Mouse (Mus musculus): ENCODE data around the gene Olfr1006. TPM values are rescaled to one million over a fixed set of nuclear protein-coding genes. Genes with fewer than 3 reads are reported as not detected.
"Not testable (repeated sequence)": the region's sequence is repeated elsewhere in the genome, so short reads cannot be mapped to it uniquely, and the experiment has no call there.

Gene Olfr1006
- not detected for polyA plus RNA-seq (2021)

GRCm38 (mm10) chr2:85678667-85679066 lies at the start of gene Olfr1006:
Gene Olfr1006, minus strand, starts transcription at chr2:85678767.
- DNase-seq (ENCODE audit: low read depth, low spot score) (no peak), ATAC-seq (no peak)
- ChIA-PET POLR2A (no interaction called here), CTCF (no interaction called here)
- TF ChIP-seq CTCF (IDR thresholded peaks at IDR 0.05) = no peak
- H3K27me3 ChIP-seq = no peaks in the 10 kb centered on the region
- in situ Hi-C loops (cut with MboI; ENCODE audit: low pct_unique_long_range_greater_than_20kb) = no loop called here

GRCm38 (mm10) chr2:85725793-85726192 lies 47.2 kb upstream of the Olfr1006 start:
- no peak for DNase-seq (ENCODE audit: low read depth, low spot score)

GRCm38 (mm10) chr2:85715119-85715518 lies 36.6 kb upstream of the Olfr1006 start, which contains the start of gene Olfr1009:
Gene Olfr1009, plus strand, starts transcription at chr2:85715419.
- ATAC-seq (no peak), DNase-seq (ENCODE audit: low read depth, low spot score) (no peak)
- ChIA-PET CTCF (no interaction called here), POLR2A (no interaction called here)
- in situ Hi-C loops (cut with MboI; ENCODE audit: low pct_unique_long_range_greater_than_20kb) = no loop called here
- no peak for TF ChIP-seq CTCF (IDR thresholded peaks at IDR 0.05)
- H3K27me3 ChIP-seq = peaks cover 4% of the 10 kb centered on the region

More at GRCm38 (mm10) chr2:85725793-85726192, 47.2 kb upstream of the Olfr1006 start:
- peak; percentile 70 for TF ChIP-seq CTCF (IDR thresholded peaks at IDR 0.05)
- ChIA-PET POLR2A (no interaction called here), CTCF (no interaction called here)
- ATAC-seq = peak; percentile 65
- in situ Hi-C loops (cut with MboI; ENCODE audit: low pct_unique_long_range_greater_than_20kb) = no loop called here
- no peaks in the 10 kb centered on the region for H3K27me3 ChIP-seq

- in situ Hi-C loops (cut with MboI; ENCODE audit: low pct_unique_long_range_greater_than_20kb) = no loop called here
- POLR2A ChIA-PET = no interaction called here
- TF ChIP-seq CTCF (IDR thresholded peaks at IDR 0.05) = no peak
- CTCF ChIA-PET = no interaction called here
- DNase-seq (ENCODE audit: low read depth, low spot score) (no peak), ATAC-seq (no peak)
- no peaks in the 10 kb centered on the region for H3K27me3 ChIP-seq
Measured at GRCm38 (mm10) chr2:85711159-85711558, 32.6 kb upstream of the Olfr1006 start.

- POLR2A ChIA-PET = not testable (repeated sequence)
Measured at GRCm38 (mm10) chr2:85710680-85711079, 32.1 kb upstream of the Olfr1006 start.

GRCm38 (mm10) chr2:85689131-85689530 lies 10.6 kb upstream of the Olfr1006 start, which contains the start of gene Olfr1008:
Gene Olfr1008, plus strand, starts transcription at chr2:85689431.
- H3K27me3 ChIP-seq = no peaks in the 10 kb centered on the region
- no peak for TF ChIP-seq CTCF (IDR thresholded peaks at IDR 0.05)
- ChIA-PET CTCF (no interaction called here), POLR2A (no interaction called here)
- ATAC-seq = no peak
- in situ Hi-C loops (cut with MboI; ENCODE audit: low pct_unique_long_range_greater_than_20kb) = no loop called here
- DNase-seq (ENCODE audit: low read depth, low spot score) = no peak

More at GRCm38 (mm10) chr2:85710680-85711079, 32.1 kb upstream of the Olfr1006 start:
- in situ Hi-C loops (cut with MboI; ENCODE audit: low pct_unique_long_range_greater_than_20kb); H3K27me3 ChIP-seq; ATAC-seq; DNase-seq (ENCODE audit: low read depth, low spot score); CTCF ChIA-PET: not testable (repeated sequence)

- DNase-seq (ENCODE audit: low read depth, low spot score); POLR2A ChIA-PET; CTCF ChIA-PET; ATAC-seq; H3K27me3 ChIP-seq; in situ Hi-C loops (cut with MboI; ENCODE audit: low pct_unique_long_range_greater_than_20kb): not testable (repeated sequence)
Measured at GRCm38 (mm10) chr2:85664355-85664754, 14.2 kb downstream of the Olfr1006 start, which contains the start of gene Olfr154. Gene Olfr154, minus strand, starts transcription at chr2:85664455.

GRCm38 (mm10) chr2:85650604-85651003 lies 28.0 kb downstream of the Olfr1006 start, which contains the start of gene Olfr1002:
Gene Olfr1002, minus strand, starts transcription at chr2:85650704.
- no peaks in the 10 kb centered on the region for H3K27me3 ChIP-seq
- ATAC-seq (no peak), DNase-seq (ENCODE audit: low read depth, low spot score) (no peak)
- in situ Hi-C loops (cut with MboI; ENCODE audit: low pct_unique_long_range_greater_than_20kb) = no loop called here
- no peak for TF ChIP-seq CTCF (IDR thresholded peaks at IDR 0.05)
- CTCF ChIA-PET = no interaction called here
- POLR2A ChIA-PET = no interaction called here

Other genes with a start within 250 kb of the Olfr1006 start
- gene Olfr994, start 242.3 kb downstream of the Olfr1006 start, polyA plus RNA-seq (2021) = not detected
- not detected for gene Olfr995, start 235.1 kb downstream of the Olfr1006 start, polyA plus RNA-seq (2021)
- gene 4833423E24Rik, start 159.7 kb downstream of the Olfr1006 start, polyA plus RNA-seq (2021) = not detected
- gene Olfr996, start 99.6 kb downstream of the Olfr1006 start, polyA plus RNA-seq (2021) = not detected
- gene Olfr998, start 89.8 kb downstream of the Olfr1006 start, polyA plus RNA-seq (2021) = not detected
- gene Olfr1000, start 66.9 kb downstream of the Olfr1006 start, polyA plus RNA-seq (2021) = not detected
- not detected for gene Olfr1002, start 28.1 kb downstream of the Olfr1006 start, polyA plus RNA-seq (2021)
- gene Olfr154, start 14.3 kb downstream of the Olfr1006 start, polyA plus RNA-seq (2021) = not detected
- gene Olfr1008, start 10.7 kb upstream of the Olfr1006 start, polyA plus RNA-seq (2021) = not detected
- gene Olfr1009, start 36.7 kb upstream of the Olfr1006 start, polyA plus RNA-seq (2021) = not detected
- not detected for gene Olfr1012, start 84.0 kb upstream of the Olfr1006 start, polyA plus RNA-seq (2021)
- not detected for gene Olfr1013, start 88.3 kb upstream of the Olfr1006 start, polyA plus RNA-seq (2021)
- gene Olfr1014, start 93.9 kb upstream of the Olfr1006 start, polyA plus RNA-seq (2021) = not detected
- gene Olfr1015, start 103.2 kb upstream of the Olfr1006 start, polyA plus RNA-seq (2021) = not detected
- not detected for gene Olfr1016, start 123.8 kb upstream of the Olfr1006 start, polyA plus RNA-seq (2021)
- not detected for gene Olfr1018, start 139.7 kb upstream of the Olfr1006 start, polyA plus RNA-seq (2021)
- gene Olfr1019, start 166.7 kb upstream of the Olfr1006 start, polyA plus RNA-seq (2021) = not detected
- gene Olfr1020, start 168.3 kb upstream of the Olfr1006 start, polyA plus RNA-seq (2021) = not detected
- not detected for gene Olfr1022, start 189.8 kb upstream of the Olfr1006 start, polyA plus RNA-seq (2021)
- gene Olfr1023, start 206.9 kb upstream of the Olfr1006 start, polyA plus RNA-seq (2021) = not detected
- gene Olfr1024, start 226.3 kb upstream of the Olfr1006 start, polyA plus RNA-seq (2021) = not detected
- gene Olfr1025-ps1, start 236.4 kb upstream of the Olfr1006 start, polyA plus RNA-seq (2021) = not detected
- not detected for gene Olfr1026, start 242.8 kb upstream of the Olfr1006 start, polyA plus RNA-seq (2021)